Mouse (Mus musculus): ENCODE data around the gene Pias4. TPM values are rescaled to one million over a fixed set of nuclear protein-coding genes. Genes with fewer than 3 reads are reported as not detected.

Pias4 gene
- polyA plus RNA-seq, 1 experiment = 43.2 TPM

GRCm38 (mm10) chr10:81137252-81138130, 30.2 kb downstream of the Pias4 start:
- peak; percentile 74 for TF ChIP-seq POLR2AphosphoS2 (IDR thresholded peaks at IDR 0.05; ENCODE audit: insufficient read length, low read depth)
- TF ChIP-seq SRF (IDR thresholded peaks at IDR 0.05; ENCODE audit: control insufficient read depth, insufficient read length, low read depth) = peak; percentile 74
- TF ChIP-seq E2F4 (IDR thresholded peaks at IDR 0.05; ENCODE audit: insufficient read depth) = no peak
- TF ChIP-seq TCF3 (IDR thresholded peaks at IDR 0.05; ENCODE audit: insufficient read length, low read depth) = no peak
- TF ChIP-seq CEBPB (IDR thresholded peaks at IDR 0.05; ENCODE audit: insufficient read depth, poor library complexity, severe bottlenecking) = peak; percentile 62; the same call in 1 of the 2 replicates
- peak; percentile 82 for TF ChIP-seq POLR2A (IDR thresholded peaks at IDR 0.05; ENCODE audit: insufficient read length, low read depth)
- no peak for TF ChIP-seq TCF12 (IDR thresholded peaks at IDR 0.05; ENCODE audit: insufficient read depth, poor library complexity, severe bottlenecking)
- Histone ChIP-seq H3K79me2 (ENCODE audit: control insufficient read depth, insufficient read depth) (peaks cover 47% of the 10 kb centered on the region), H3K4me2 (ENCODE audit: low read depth) (peak overlapping the region; percentile 89), H3ac (ENCODE audit: control insufficient read depth, insufficient read length) (peak overlapping the region; percentile 73), H3K27me3 (ENCODE audit: control insufficient read depth, insufficient read depth, insufficient read length) (no peaks in the 10 kb centered on the region), H3K4me3 (peak overlapping the region; percentile 94), H3K36me3 (ENCODE audit: control insufficient read depth, insufficient read depth) (no peaks in the 10 kb centered on the region)

- peak overlapping the region; percentile 85 for H3K4me2 ChIP-seq (ENCODE audit: low read depth)
Measured at GRCm38 (mm10) chr10:81136706-81137231, 31.0 kb downstream of the Pias4 start.

GRCm38 (mm10) chr10:81135831-81136705, 31.7 kb downstream of the Pias4 start:
- Histone ChIP-seq H3K4me2 (ENCODE audit: low read depth) (peak overlapping the region; percentile 85), H3K36me3 (ENCODE audit: control insufficient read depth, insufficient read depth) (no peaks in the 10 kb centered on the region), H3ac (ENCODE audit: control insufficient read depth, insufficient read length) (peak overlapping the region; percentile 73), H3K79me2 (ENCODE audit: control insufficient read depth, insufficient read depth) (peaks cover 33% of the 10 kb centered on the region), H3K27me3 (ENCODE audit: control insufficient read depth, insufficient read depth, insufficient read length) (no peaks in the 10 kb centered on the region), H3K4me3 (peak overlapping the region; percentile 94)
- TF ChIP-seq CEBPB (IDR thresholded peaks at IDR 0.05; ENCODE audit: insufficient read depth, poor library complexity, severe bottlenecking) = no peak
- TF ChIP-seq POLR2A (IDR thresholded peaks at IDR 0.05; ENCODE audit: insufficient read length, low read depth) = peak; percentile 79
- peak; percentile 76 for TF ChIP-seq POLR2AphosphoS2 (IDR thresholded peaks at IDR 0.05; ENCODE audit: insufficient read length, low read depth)

More at GRCm38 (mm10) chr10:81136706-81137231, 31.0 kb downstream of the Pias4 start:
- H3ac ChIP-seq (ENCODE audit: control insufficient read depth, insufficient read length) = peak overlapping the region; percentile 73
- peaks cover 40% of the 10 kb centered on the region for H3K79me2 ChIP-seq (ENCODE audit: control insufficient read depth, insufficient read depth)
- H3K4me3 ChIP-seq = peak overlapping the region; percentile 94
- H3K27me3 ChIP-seq (ENCODE audit: control insufficient read depth, insufficient read depth, insufficient read length) = no peaks in the 10 kb centered on the region
- TF ChIP-seq POLR2A (IDR thresholded peaks at IDR 0.05; ENCODE audit: insufficient read length, low read depth) (peak; percentile 31), USF1 (IDR thresholded peaks at IDR 0.05; ENCODE audit: low read depth) (no peak), MYOG (IDR thresholded peaks at IDR 0.05; ENCODE audit: control insufficient read depth in 1 of 3, insufficient read depth in 1 of 3, insufficient read length in 2 of 3, low read depth in 2 of 3) (peak in 1 of 3 experiments; percentile 19)
- H3K36me3 ChIP-seq (ENCODE audit: control insufficient read depth, insufficient read depth) = no peaks in the 10 kb centered on the region

GRCm38 (mm10) chr10:81134966-81135681, 32.6 kb downstream of the Pias4 start, which contains the start of gene Zbtb7a:
Gene Zbtb7a (plus strand): TSS chr10:81135220.
- TF ChIP-seq MYOG (IDR thresholded peaks at IDR 0.05; ENCODE audit: control insufficient read depth in 1 of 3, insufficient read depth in 1 of 3, insufficient read length in 2 of 3, low read depth in 2 of 3) (no peak), E2F4 (IDR thresholded peaks at IDR 0.05; ENCODE audit: insufficient read depth) (no peak), REST (IDR thresholded peaks at IDR 0.05; ENCODE audit: insufficient read depth, insufficient read length) (no peak), CEBPB (IDR thresholded peaks at IDR 0.05; ENCODE audit: insufficient read depth, poor library complexity, severe bottlenecking) (no peak), TCF12 (IDR thresholded peaks at IDR 0.05; ENCODE audit: insufficient read depth, poor library complexity, severe bottlenecking) (no peak), USF1 (IDR thresholded peaks at IDR 0.05; ENCODE audit: low read depth) (no peak), SRF (IDR thresholded peaks at IDR 0.05; ENCODE audit: control insufficient read depth, insufficient read length, low read depth) (no peak), MYOD1 (IDR thresholded peaks at IDR 0.05; ENCODE audit: control insufficient read depth in 1 of 3, insufficient read length in 2 of 3, low read depth in 2 of 3) (no peak), POLR2AphosphoS2 (IDR thresholded peaks at IDR 0.05; ENCODE audit: insufficient read length, low read depth) (no peak), TCF3 (IDR thresholded peaks at IDR 0.05; ENCODE audit: insufficient read length, low read depth) (no peak), POLR2A (IDR thresholded peaks at IDR 0.05; ENCODE audit: insufficient read length, low read depth) (no peak), MAX (IDR thresholded peaks at IDR 0.05; ENCODE audit: low read depth) (no peak)
- no peaks in the 10 kb centered on the region for H3K27me3 ChIP-seq (ENCODE audit: control insufficient read depth, insufficient read depth, insufficient read length)
- H3K36me3 ChIP-seq (ENCODE audit: control insufficient read depth, insufficient read depth) = no peaks in the 10 kb centered on the region
- peak within 1 kb of the TSS; percentile 73 for H3ac ChIP-seq (ENCODE audit: control insufficient read depth, insufficient read length)
- peak within 1 kb of the TSS; percentile 85 for H3K4me2 ChIP-seq (ENCODE audit: low read depth)
- peaks cover 23% of the 10 kb centered on the region for H3K79me2 ChIP-seq (ENCODE audit: control insufficient read depth, insufficient read depth)
- peak within 1 kb of the TSS; percentile 94 for H3K4me3 ChIP-seq

Measured in myocyte (in vitro differentiated cells).